Mouse (Mus musculus): Measurements from ENCODE around the gene Cenpf.
A peak's percentile ranks its signal among the peaks of the same experiment; 100 is the strongest.

Cenpf gene

GRCm38 (mm10) chr1:189687654-189688387, at the start of gene Cenpf:
Gene Cenpf, minus strand, starts transcription at chr1:189688086.
- DNase-seq (ENCODE audit: low spot score in 2 of 2) = peak; percentile 97 to 98

GRCm38 (mm10) chr1:189732156-189732555, 44.3 kb upstream of the Cenpf start:
- DNase-seq (ENCODE audit: low spot score in 2 of 2) = no peak

- no peak for DNase-seq (ENCODE audit: low spot score in 2 of 2)
Measured at GRCm38 (mm10) chr1:189731697-189732096, 43.8 kb upstream of the Cenpf start.

- no peak for DNase-seq (ENCODE audit: low spot score in 2 of 2)
Measured at GRCm38 (mm10) chr1:189729141-189729815, 41.4 kb upstream of the Cenpf start.

GRCm38 (mm10) chr1:189728784-189729115, 40.9 kb upstream of the Cenpf start:
- no peak for DNase-seq (ENCODE audit: low spot score in 2 of 2)

- DNase-seq (ENCODE audit: low spot score in 2 of 2) = peak; percentile 42 to 67
Measured at GRCm38 (mm10) chr1:189727884-189728783, 40.2 kb upstream of the Cenpf start, which contains the start of gene Ptpn14. Gene Ptpn14, plus strand, starts transcription at chr1:189728268.

- peak in 1 of 2 experiments; percentile 19 for DNase-seq (ENCODE audit: low spot score in 2 of 2)
Measured at GRCm38 (mm10) chr1:189727346-189727883, 39.5 kb upstream of the Cenpf start.

- DNase-seq (ENCODE audit: low spot score in 2 of 2) = no peak
Measured at GRCm38 (mm10) chr1:189726121-189726520, 38.2 kb upstream of the Cenpf start.

- DNase-seq (ENCODE audit: low spot score in 2 of 2) = no peak
Measured at GRCm38 (mm10) chr1:189718600-189718999, 30.7 kb upstream of the Cenpf start.

- no peak for DNase-seq (ENCODE audit: low spot score in 2 of 2)
Measured at GRCm38 (mm10) chr1:189717546-189717945, 29.7 kb upstream of the Cenpf start.

- DNase-seq (ENCODE audit: low spot score in 2 of 2) = no peak
Measured at GRCm38 (mm10) chr1:189715915-189716797, 28.3 kb upstream of the Cenpf start.

- DNase-seq (ENCODE audit: low spot score in 2 of 2) = no peak
Measured at GRCm38 (mm10) chr1:189709001-189709400, 21.1 kb upstream of the Cenpf start.

- DNase-seq (ENCODE audit: low spot score in 2 of 2) = no peak
Measured at GRCm38 (mm10) chr1:189707419-189707818, 19.5 kb upstream of the Cenpf start.

GRCm38 (mm10) chr1:189707014-189707413, 19.1 kb upstream of the Cenpf start:
- DNase-seq (ENCODE audit: low spot score in 2 of 2) = no peak

- no peak for DNase-seq (ENCODE audit: low spot score in 2 of 2)
Measured at GRCm38 (mm10) chr1:189706040-189706645, 18.3 kb upstream of the Cenpf start.

- no peak for DNase-seq (ENCODE audit: low spot score in 2 of 2)
Measured at GRCm38 (mm10) chr1:189703591-189703990, 15.7 kb upstream of the Cenpf start.

- peak; percentile 44 to 46 for DNase-seq (ENCODE audit: low spot score in 2 of 2)
Measured at GRCm38 (mm10) chr1:189703156-189703555, 15.3 kb upstream of the Cenpf start.

- peak; percentile 53 to 77 for DNase-seq (ENCODE audit: low spot score in 2 of 2)
Measured at GRCm38 (mm10) chr1:189700990-189701389, 13.1 kb upstream of the Cenpf start.

GRCm38 (mm10) chr1:189700186-189700585, 12.3 kb upstream of the Cenpf start:
- no peak for DNase-seq (ENCODE audit: low spot score in 2 of 2)

- no peak for DNase-seq (ENCODE audit: low spot score in 2 of 2)
Measured at GRCm38 (mm10) chr1:189698416-189698815, 10.5 kb upstream of the Cenpf start.
